8 mouse cellular contexts compared by ENCODE assay signal in the genomic region with DNA sequence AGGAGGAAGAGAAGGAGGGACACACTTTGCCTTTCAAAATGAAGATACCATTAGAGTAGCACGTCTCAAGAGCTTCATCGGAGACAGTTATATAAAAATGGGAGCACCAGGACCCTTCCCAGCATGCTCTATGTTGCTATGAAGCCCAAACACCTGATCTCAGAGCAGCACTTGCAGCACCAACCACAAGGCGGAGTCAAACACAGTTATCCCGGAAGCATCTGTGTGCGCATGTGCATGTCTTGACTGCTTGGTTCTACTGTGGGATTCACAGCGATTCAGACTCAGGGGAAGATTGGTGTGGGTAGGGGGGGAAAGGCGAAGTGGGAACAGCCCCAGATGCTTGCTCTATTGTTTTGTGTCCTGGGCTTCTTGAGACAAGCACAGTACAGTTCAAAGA. TPM values are rescaled to one million over a fixed set of nuclear protein-coding genes. Genes with fewer than 3 reads are reported as not detected.
A peak's percentile ranks its signal among the peaks of the same experiment; 100 is the strongest.
DNase-seq lines count a peak whose midpoint lies in the region; ATAC-seq and TF ChIP-seq lines count a peak whose summit lies in the region.
"Had no signal": no experiment of that assay in that cellular context is flagged by ENCODE, and none has a peak within 500 bp of the region (broad histone marks: within the 10 kb centered on the region; RNA-seq: fewer than 3 reads in every experiment).

No protein-coding gene starts in this region.

- H3K4me2 ChIP-seq in liver, embryonic 11.5 days = no peak overlapping the region

- no peaks in the 10 kb centered on the region for H3K27me3 ChIP-seq in liver, adult 2 months (ENCODE audit: control insufficient read depth, insufficient read depth, low read length)
- H3K27me3 ChIP-seq in liver, embryonic 11.5 days (replicated peaks; ENCODE audit: control insufficient read depth, insufficient read depth, low read length) = peaks cover 10% of the 10 kb centered on the region
- H3K27me3 ChIP-seq: megakaryocyte, embryonic 14.5 days had no signal

- 84% methylated on average over 7 of the region's 7 CpGs for WGBS in liver, adult 2 months
- WGBS in liver, embryonic 11.5 days = 66% methylated on average over 7 of the region's 7 CpGs

- no peak overlapping the region for H3K4me3 ChIP-seq in liver, adult 2 months (ENCODE audit: insufficient read depth, low read depth, low read length)
- no peak overlapping the region for H3K4me3 ChIP-seq in liver, embryonic 11.5 days (ENCODE audit: low read depth, low read length)
- H3K4me3 ChIP-seq: megakaryocyte, embryonic 14.5 days had no signal

- ATAC-seq in liver, embryonic 11.5 days (replicated peaks; ENCODE audit: low FRiP score) = no peak; the same call in 1 of the 2 replicates
- ATAC-seq in erythroblast, adult 5-6 weeks (replicated peaks; ENCODE audit: low FRiP score, poor library complexity, severe bottlenecking) = peak; percentile 70

- peaks cover 35% of the 10 kb centered on the region for H3K36me3 ChIP-seq in liver, adult 2 months (ENCODE audit: control insufficient read depth, insufficient read depth, low read length)
- no peaks in the 10 kb centered on the region for H3K36me3 ChIP-seq in liver, embryonic 11.5 days (ENCODE audit: control insufficient read depth, insufficient read depth, low read length)

- H3K9me3 ChIP-seq in liver, embryonic 11.5 days (ENCODE audit: control insufficient read depth, low read length) = no peaks in the 10 kb centered on the region
- H3K9me3 ChIP-seq: megakaryocyte, embryonic 14.5 days had no signal

- peaks cover 9% of the 10 kb centered on the region; the same call in 1 of the 2 replicates for H3K4me1 ChIP-seq in liver, adult 2 months (ENCODE audit: control insufficient read depth, insufficient read depth, low read length)
- no peaks in the 10 kb centered on the region for H3K4me1 ChIP-seq in liver, embryonic 11.5 days (replicated peaks; ENCODE audit: control insufficient read depth, insufficient read depth, low read length)

- TF ChIP-seq CTCF in liver, adult 2 months (IDR thresholded peaks at IDR 0.05; ENCODE audit: low read depth, low read length) = peak; percentile 70

- H3K9ac ChIP-seq in liver, adult 2 months (ENCODE audit: low read depth, low read length) = no peak overlapping the region
- no peak overlapping the region for H3K9ac ChIP-seq in liver, embryonic 11.5 days (ENCODE audit: low read depth, low read length)

- no peak overlapping the region for H3K27ac ChIP-seq in liver, adult 2 months (replicated peaks; ENCODE audit: insufficient read depth, low read depth, low read length)
- H3K27ac ChIP-seq in liver, embryonic 11.5 days (ENCODE audit: low read depth, low read length) = no peak overlapping the region

- TF ChIP-seq POLR2A in liver, adult 2 months (IDR thresholded peaks at IDR 0.05; ENCODE audit: extremely low read depth, insufficient read depth, low read length) = no peak

- DNase-seq in liver, adult 2 months (ENCODE audit: extremely low read depth, low read depth, low spot score) = peak; percentile 32
- no peak for DNase-seq in liver, embryonic 11.5 days (ENCODE audit: low spot score)
- peak; percentile 96 for DNase-seq in R1 (ENCODE audit: low read depth, low spot score)
- peak; percentile 38 for DNase-seq in mesoderm, embryonic 11.5 days (ENCODE audit: low read depth, low spot score)
- DNase-seq in frontal cortex, postnatal 10 days (ENCODE audit: low spot score in 2 of 2) = no peak
- DNase-seq in layer of hippocampus, postnatal 36 days = no peak

- no peaks in the 10 kb centered on the region for H3K79me2 ChIP-seq in liver, adult 2 months (ENCODE audit: control insufficient read depth, insufficient read depth, low read length)

RNA-seq across cellular contexts. Expression of gene Ddx58, which starts 21.2 kb away (rescaled TPM):
- 29.2 and 29.9 TPM in 2 replicates for total RNA-seq in liver, adult 2 months (2014; rRNA removed)
- 9.1 and 11.6 TPM in 2 replicates for polyA plus RNA-seq in liver, adult 2 months (2012; rRNA removed)
- polyA plus RNA-seq in liver, embryonic 11.5 days (2014; fragmentation: Nextera tagmentation; extraction: Ambion mirVana) = 2.5 and 2.9 TPM in 2 replicates
- 13.8 and 18.6 TPM in 2 replicates for total RNA-seq in erythroblast, adult 5-6 weeks (2015; ENCODE audit: low replicate concordance)
- total RNA-seq in erythroblast, adult 5-6 weeks (2017; ENCODE audit: low replicate concordance) = 7.4 and 10.6 TPM in 2 replicates
- total RNA-seq in layer of hippocampus, postnatal 36 days (2021) = 1 to 10 TPM; 3.5 TPM

RNA-seq across cellular contexts. Expression of gene Smim27, which starts 51.0 kb away (rescaled TPM):
- 3.0 and 5.7 TPM in 2 replicates for total RNA-seq in liver, adult 2 months (2014; rRNA removed)
- 28.9 and 29.7 TPM in 2 replicates for polyA plus RNA-seq in liver, adult 2 months (2012; rRNA removed)
- 21.1 and 25.0 TPM in 2 replicates for polyA plus RNA-seq in liver, embryonic 11.5 days (2014; fragmentation: Nextera tagmentation; extraction: Ambion mirVana)
- 2.5 TPM in 1 of 2 replicates, not detected in the other for total RNA-seq in erythroblast, adult 5-6 weeks (2015; ENCODE audit: low replicate concordance)
- total RNA-seq in erythroblast, adult 5-6 weeks (2017; ENCODE audit: low replicate concordance) = 4.2 and 4.4 TPM in 2 replicates
- total RNA-seq in layer of hippocampus, postnatal 36 days (2021) = 10 to 100 TPM; 12.9 to 14.9 TPM

RNA-seq across cellular contexts. Expression of gene Topors, which starts 51.3 kb away (rescaled TPM):
- 22.4 and 23.1 TPM in 2 replicates for total RNA-seq in liver, adult 2 months (2014; rRNA removed)
- polyA plus RNA-seq in liver, adult 2 months (2012; rRNA removed) = 2.7 and 3.0 TPM in 2 replicates
- 38.4 and 38.5 TPM in 2 replicates for polyA plus RNA-seq in liver, embryonic 11.5 days (2014; fragmentation: Nextera tagmentation; extraction: Ambion mirVana)
- total RNA-seq in erythroblast, adult 5-6 weeks (2015; ENCODE audit: low replicate concordance) = 10.0 and 12.3 TPM in 2 replicates
- 11.0 and 14.8 TPM in 2 replicates for total RNA-seq in erythroblast, adult 5-6 weeks (2017; ENCODE audit: low replicate concordance)
- 10 to 100 TPM; 20.9 to 21.3 TPM for total RNA-seq in layer of hippocampus, postnatal 36 days (2021)

Comparison
In these comparisons a context has a peak if more than half of its experiments do, and no peak if none do; other contexts are left out.
1. DNase-seq: peak in liver, adult 2 months (single experiment), R1 (single experiment) and mesoderm, embryonic 11.5 days (single experiment); none in liver, embryonic 11.5 days (single experiment), frontal cortex, postnatal 10 days (0 of 2) and layer of hippocampus, postnatal 36 days (0 of 2).